Mouse (Mus musculus) heart, embryonic 16.5 days (tissue): Measurements from ENCODE around the gene Sgms1. TPM values are rescaled to one million over a fixed set of nuclear protein-coding genes. Genes with fewer than 3 reads are reported as not detected.
"Not testable (repeated sequence)": the region's sequence is repeated elsewhere in the genome, so short reads cannot be mapped to it uniquely, and the experiment has no call there.

Source experiments
- ATAC-seq: fragments of 200-750 bp; cut with Nextera tagmentation; replicated peaks from 2 replicates; pipeline ENCODE4 v1.8.0; 2017; ENCODE audit warnings: moderate number of reproducible peaks; ENCODE audit not compliant: insufficient read depth, low FRiP score; ENCODE audit errors: extremely low read depth
- H3K27ac ChIP-seq: fragments of 300-500 bp; sonication (generic); 2 replicates; pipeline ENCODE4 v1.5.1; 2014; ENCODE audit warnings: mild to moderate bottlenecking, low read length, control low read depth, moderate library complexity
- H3K27me3 ChIP-seq: fragments of 300-500 bp; sonication (generic); 2 replicates; pipeline ENCODE4 v1.6.1; 2014; ENCODE audit warnings: low read length, mixed read lengths; ENCODE audit not compliant: control insufficient read depth, insufficient read depth
- H3K36me3 ChIP-seq: fragments of 300-500 bp; sonication (generic); 2 replicates; pipeline ENCODE4 v1.6.1; 2014; ENCODE audit not compliant: control insufficient read depth, insufficient read depth
- H3K4me1 ChIP-seq: fragments of 300-500 bp; sonication (generic); 2 replicates; pipeline ENCODE4 v1.6.1; 2014; ENCODE audit warnings: low read length, mixed read lengths; ENCODE audit not compliant: control insufficient read depth, insufficient read depth
- H3K4me2 ChIP-seq: fragments of 300-500 bp; sonication (generic); 2 replicates; pipeline ENCODE4 v1.6.1; 2014; ENCODE audit warnings: low read depth, mild to moderate bottlenecking, control low read depth, low read length
- H3K4me3 ChIP-seq: fragments of 300-500 bp; sonication (generic); 2 replicates; pipeline ENCODE4 v1.5.1; 2014; ENCODE audit warnings: mild to moderate bottlenecking, control low read depth, low read length
- H3K9ac ChIP-seq: fragments of 300-500 bp; sonication (generic); 2 replicates; pipeline ENCODE4 v1.6.1; 2014; ENCODE audit warnings: low read length, control low read depth
- H3K9me3 ChIP-seq: fragments of 300-500 bp; sonication (generic); replicated peaks from 2 replicates; pipeline ENCODE4 v1.6.1; 2016; ENCODE audit warnings: low read length; ENCODE audit not compliant: control insufficient read depth
- WGBS: fragments of 180-500 bp; shearing (Covaris S2); extraction: QIAGEN DNeasy Blood & Tissue Kit; methylation state at CpG from one replicate; pipeline ENCODE4 v1.1.7; 2014; 5-methylcytosine and 5-hydroxymethylcytosine counted together
- polyA plus RNA-seq: library from polyadenylated mRNA; unstranded; fragments of >200 nt; fragmentation: Nextera tagmentation; extraction: Ambion mirVana; gene quantifications from 2 replicates; pipeline ENCODE4 v1.2.1, GENCODE M21; 2015

Gene Sgms1
- polyA plus RNA-seq, 1 experiment from 2014 or later, result 40.1 TPM

GRCm38 (mm10) chr19:32363587-32363986, 25.9 kb downstream of the Sgms1 start:
- H3K4me3 ChIP-seq, result no peak overlapping the region

GRCm38 (mm10) chr19:32362520-32362919, 27.0 kb downstream of the Sgms1 start:
- Histone ChIP-seq H3K4me3 (no peak overlapping the region), H3K4me1 (peaks cover 22% of the 10 kb centered on the region), H3K4me2 (no peak overlapping the region), H3K36me3 (no peaks in the 10 kb centered on the region), H3K27ac (no peak overlapping the region), H3K9me3 (0 out of 2 replicates have a peak, but pooled peaks cover 2% of the 10 kb centered on the region), H3K9ac (no peak overlapping the region), H3K27me3 (no peaks in the 10 kb centered on the region)
- ATAC-seq, result no peak
- WGBS, result 41% methylated on average over 3 of the region's 3 CpGs

More at GRCm38 (mm10) chr19:32363587-32363986, 25.9 kb downstream of the Sgms1 start:
- H3K9ac ChIP-seq, result no peak overlapping the region
- H3K9me3 ChIP-seq, result 0 out of 2 replicates have a peak, but pooled peaks cover 2% of the 10 kb centered on the region
- no peak overlapping the region for H3K4me2 ChIP-seq
- H3K36me3 ChIP-seq, result no peaks in the 10 kb centered on the region
- no peak for ATAC-seq
- no peaks in the 10 kb centered on the region for H3K27me3 ChIP-seq
- no peak overlapping the region for H3K27ac ChIP-seq
- H3K4me1 ChIP-seq, result peaks cover 22% of the 10 kb centered on the region
- WGBS, result 67% methylated on average over 4 of the region's 4 CpGs

- no peak for ATAC-seq
- 42% methylated on average over 1 of the region's 1 CpGs for WGBS
- Histone ChIP-seq H3K9me3 (0 out of 2 replicates have a peak, but pooled peaks cover 2% of the 10 kb centered on the region), H3K4me1 (peaks cover 20% of the 10 kb centered on the region), H3K27me3 (no peaks in the 10 kb centered on the region), H3K27ac (no peak overlapping the region), H3K9ac (no peak overlapping the region), H3K4me3 (no peak overlapping the region), H3K4me2 (no peak overlapping the region), H3K36me3 (no peaks in the 10 kb centered on the region)
Observed at GRCm38 (mm10) chr19:32360989-32361698, 28.4 kb downstream of the Sgms1 start.

GRCm38 (mm10) chr19:32360546-32360945, 29.0 kb downstream of the Sgms1 start:
- 79% methylated on average over 3 of the region's 3 CpGs for WGBS
- Histone ChIP-seq H3K27ac (no peak overlapping the region), H3K4me1 (peaks cover 23% of the 10 kb centered on the region), H3K4me2 (no peak overlapping the region), H3K9ac (no peak overlapping the region), H3K4me3 (no peak overlapping the region), H3K36me3 (no peaks in the 10 kb centered on the region), H3K27me3 (no peaks in the 10 kb centered on the region), H3K9me3 (no peaks in the 10 kb centered on the region)
- ATAC-seq, result no peak

GRCm38 (mm10) chr19:32358699-32359517, 30.6 kb downstream of the Sgms1 start:
- no peaks in the 10 kb centered on the region for H3K9me3 ChIP-seq
- H3K27me3 ChIP-seq, result no peaks in the 10 kb centered on the region
- H3K36me3 ChIP-seq, result no peaks in the 10 kb centered on the region
- H3K27ac ChIP-seq, result no peak overlapping the region
- H3K9ac ChIP-seq, result no peak overlapping the region
- H3K4me2 ChIP-seq, result no peak overlapping the region
- ATAC-seq, result no peak
- WGBS, result 74% methylated on average over 12 of the region's 12 CpGs
- H3K4me3 ChIP-seq, result no peak overlapping the region
- H3K4me1 ChIP-seq, result peaks cover 23% of the 10 kb centered on the region

- not testable (repeated sequence) for H3K9ac ChIP-seq, H3K9me3 ChIP-seq, H3K4me3 ChIP-seq, H3K27me3 ChIP-seq, H3K36me3 ChIP-seq, H3K27ac ChIP-seq, H3K4me2 ChIP-seq, ATAC-seq
- peaks cover 23% of the 10 kb centered on the region for H3K4me1 ChIP-seq
- 90% methylated on average over 7 of the region's 7 CpGs for WGBS
Observed at GRCm38 (mm10) chr19:32358011-32358410, 31.5 kb downstream of the Sgms1 start.

- Histone ChIP-seq H3K9ac (no peak overlapping the region), H3K27me3 (no peaks in the 10 kb centered on the region), H3K4me1 (peaks cover 11% of the 10 kb centered on the region), H3K4me2 (no peak overlapping the region), H3K36me3 (no peaks in the 10 kb centered on the region), H3K9me3 (no peaks in the 10 kb centered on the region), H3K27ac (no peak overlapping the region), H3K4me3 (no peak overlapping the region)
- peak; percentile 41; the same call in 1 of the 2 replicates for ATAC-seq
- 62% methylated on average over 4 of the region's 4 CpGs for WGBS
Observed at GRCm38 (mm10) chr19:32356166-32356565, 33.3 kb downstream of the Sgms1 start.

GRCm38 (mm10) chr19:32353447-32353846, 36.1 kb downstream of the Sgms1 start:
- H3K4me1 ChIP-seq, result peaks cover 19% of the 10 kb centered on the region
- H3K9me3 ChIP-seq, result no peaks in the 10 kb centered on the region
- ATAC-seq, result no peak
- H3K9ac ChIP-seq, result no peak overlapping the region
- H3K4me2 ChIP-seq, result no peak overlapping the region
- 91% methylated on average over 9 of the region's 9 CpGs for WGBS
- no peaks in the 10 kb centered on the region for H3K36me3 ChIP-seq
- H3K27me3 ChIP-seq, result no peaks in the 10 kb centered on the region
- H3K27ac ChIP-seq, result no peak overlapping the region
- no peak overlapping the region for H3K4me3 ChIP-seq
